Mouse (Mus musculus) liver, embryonic 14.5 days (tissue): ENCODE measurements around the gene Bola2.

ENCODE experiments used
- CTCF ChIP-seq: IDR thresholded peaks from 2 replicates; pipeline ENCODE4 v1.5.1; 2016; ENCODE audit warnings: antibody characterized with exemption, low read depth, control low read depth
- EP300 ChIP-seq: IDR thresholded peaks from 2 replicates; pipeline ENCODE4 v1.6.1; 2016; ENCODE audit warnings: antibody characterized with exemption, low read depth

DNA sequence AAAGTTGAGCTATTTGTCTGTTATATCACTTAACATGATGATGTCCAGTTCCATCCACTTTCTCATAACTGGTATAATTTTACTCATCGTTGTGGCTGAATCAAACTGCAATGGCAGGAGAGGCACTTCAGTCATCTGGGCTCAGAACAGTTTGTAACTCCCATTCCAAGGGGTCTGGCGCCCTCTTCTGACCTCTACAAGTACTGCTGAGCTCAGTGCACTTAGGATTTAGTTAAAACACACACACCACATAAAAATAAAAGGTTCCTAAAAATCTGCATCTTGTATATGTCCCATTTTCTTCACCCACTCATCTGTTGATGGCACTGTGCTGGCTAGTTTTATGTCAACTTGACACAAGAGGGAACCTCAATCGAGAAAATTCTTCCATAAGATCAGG, 1.9 kb upstream of the Bola2 start:
- TF ChIP-seq CTCF (peak; percentile 85), EP300 (no peak)
